8 mouse cellular contexts compared by ENCODE assay signal in the genomic region with DNA sequence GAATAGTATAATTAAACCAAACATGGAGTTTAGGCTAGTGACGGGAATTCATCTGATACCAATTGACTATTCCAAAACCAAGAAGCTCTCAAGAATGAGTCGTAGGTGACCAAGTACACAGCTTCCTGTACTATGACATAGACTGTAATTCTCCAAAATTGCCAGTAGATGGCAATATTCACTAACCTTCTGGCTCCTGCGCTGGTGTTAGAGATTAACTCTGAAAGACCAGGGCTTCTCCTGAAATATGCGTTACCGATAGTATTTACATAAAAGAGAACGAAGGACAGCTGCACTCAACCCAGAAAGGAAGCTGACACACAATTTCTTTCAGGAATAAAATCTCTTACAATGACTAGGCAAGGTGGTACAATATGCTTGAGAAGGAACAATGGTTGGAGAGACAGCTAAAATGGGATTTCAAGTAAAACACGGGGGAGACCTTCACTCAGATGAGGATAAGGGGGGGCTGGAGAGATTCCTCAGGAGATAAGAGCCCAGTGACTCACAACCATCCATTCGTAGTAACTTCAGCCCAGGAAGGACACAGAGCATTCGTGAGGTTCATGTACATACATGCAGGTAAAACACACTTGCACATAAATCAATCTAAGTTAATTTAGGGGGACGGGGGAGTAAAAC. TPM values are rescaled to one million over a fixed set of nuclear protein-coding genes. Genes with fewer than 3 reads are reported as not detected.
DNase-seq lines count a peak whose midpoint lies in the region; ATAC-seq and TF ChIP-seq lines count a peak whose summit lies in the region.

No protein-coding gene starts in this region.

- peak; percentile 20 to 35 for DNase-seq in layer of hippocampus, adult 2 months (ENCODE audit: low spot score in 2 of 2)
- no peak for DNase-seq in layer of hippocampus, postnatal 10 days (ENCODE audit: low spot score in 2 of 2)
- peak; percentile 19 for DNase-seq in MN1 (ENCODE audit: low spot score)
- peak; percentile 4 for DNase-seq in fibroblast of lung, adult 2 months (ENCODE audit: low read depth)
- DNase-seq in gastrocnemius, postnatal 4 days (ENCODE audit: low spot score in 2 of 2), result no peak
- no peak for DNase-seq in testis, postnatal 14 days (ENCODE audit: low spot score)

- peak; percentile 83 for ATAC-seq in intestine, embryonic 15.5 days
- ATAC-seq in midbrain, embryonic 15.5 days (replicated peaks), result peak; percentile 95

- H3K4me3 ChIP-seq in layer of hippocampus, adult 2 months, result no peak overlapping the region
- no peak overlapping the region for H3K4me3 ChIP-seq in intestine, embryonic 15.5 days (replicated peaks)
- H3K4me3 ChIP-seq in midbrain, embryonic 15.5 days, result peak overlapping the region; percentile 22

- H3K27me3 ChIP-seq in intestine, embryonic 15.5 days (replicated peaks), result no peaks in the 10 kb centered on the region
- H3K27me3 ChIP-seq in midbrain, embryonic 15.5 days (replicated peaks), result no peaks in the 10 kb centered on the region

- 9% methylated on average over 10 of the region's 10 CpGs for WGBS in intestine, embryonic 15.5 days
- 11% methylated on average over 10 of the region's 10 CpGs for WGBS in midbrain, embryonic 15.5 days

- H3K4me2 ChIP-seq in intestine, embryonic 15.5 days (replicated peaks), result 0 out of 2 replicates have a peak overlapping the region, but pooled peaks have one; percentile 12
- peak overlapping the region; percentile 51 for H3K4me2 ChIP-seq in midbrain, embryonic 15.5 days

- H3K9ac ChIP-seq in intestine, embryonic 15.5 days, result no peak overlapping the region
- H3K9ac ChIP-seq in midbrain, embryonic 15.5 days, result no peak overlapping the region

- no peaks in the 10 kb centered on the region for H3K36me3 ChIP-seq in intestine, embryonic 15.5 days
- H3K36me3 ChIP-seq in midbrain, embryonic 15.5 days (replicated peaks), result no peaks in the 10 kb centered on the region

- H3K27ac ChIP-seq in layer of hippocampus, adult 2 months, result no peak overlapping the region
- no peak overlapping the region for H3K27ac ChIP-seq in intestine, embryonic 15.5 days
- H3K27ac ChIP-seq in midbrain, embryonic 15.5 days, result no peak overlapping the region

- no peaks in the 10 kb centered on the region for H3K4me1 ChIP-seq in intestine, embryonic 15.5 days (replicated peaks)
- H3K4me1 ChIP-seq in midbrain, embryonic 15.5 days, result peaks cover 3% of the 10 kb centered on the region; the same call in 1 of the 2 replicates

- peak; percentile 93 for TF ChIP-seq CTCF in layer of hippocampus, adult 2 months (conservative IDR thresholded peaks at IDR 0.05)

- no peaks in the 10 kb centered on the region for H3K9me3 ChIP-seq in intestine, embryonic 15.5 days
- H3K9me3 ChIP-seq in midbrain, embryonic 15.5 days, result no peaks in the 10 kb centered on the region

RNA-seq across cellular contexts. Expression of gene Rptn, which starts 31.4 kb away (rescaled TPM):
- total RNA-seq in layer of hippocampus, adult 2 months (2021), result not detected
- not detected for total RNA-seq in layer of hippocampus, postnatal 10 days (2021)
- polyA plus RNA-seq in intestine, embryonic 15.5 days (2015; fragmentation: Nextera tagmentation; extraction: Ambion mirVana), result not detected in 2 replicates
- polyA plus RNA-seq in midbrain, embryonic 15.5 days (2015; fragmentation: Nextera tagmentation; extraction: Ambion mirVana), result not detected in 2 replicates
- not detected for total RNA-seq in gastrocnemius, postnatal 4 days (2021)

RNA-seq across cellular contexts. Expression of gene Hrnr, which starts 42.5 kb away (rescaled TPM):
- total RNA-seq in layer of hippocampus, adult 2 months (2021), result not detected
- not detected for total RNA-seq in layer of hippocampus, postnatal 10 days (2021)
- not detected in 2 replicates for polyA plus RNA-seq in intestine, embryonic 15.5 days (2015; fragmentation: Nextera tagmentation; extraction: Ambion mirVana)
- not detected in 2 replicates for polyA plus RNA-seq in midbrain, embryonic 15.5 days (2015; fragmentation: Nextera tagmentation; extraction: Ambion mirVana)
- total RNA-seq in gastrocnemius, postnatal 4 days (2021), result under 1 TPM; 0.05 to 0.21 TPM

Comparison
In these comparisons a context has a peak if more than half of its experiments do, and no peak if none do; other contexts are left out.
1. DNase-seq: peak in layer of hippocampus, adult 2 months (2 of 2), MN1 (single experiment) and fibroblast of lung, adult 2 months (single experiment); none in layer of hippocampus, postnatal 10 days (0 of 2), gastrocnemius, postnatal 4 days (0 of 2) and testis, postnatal 14 days (single experiment).